Mouse (Mus musculus) brain, adult 2 months (tissue): ENCODE measurements around the gene Krt18.
"Not testable (repeated sequence)": the region's sequence is repeated elsewhere in the genome, so short reads cannot be mapped to it uniquely, and the experiment has no call there.

Experiments used
- DNase-seq: peaks from one replicate; pipeline ENCODE4 v3.0.0; 2011; ENCODE audit warnings: low read depth, low spot score

The Krt18 gene

GRCm38 (mm10) chr15:102065661-102066325, 37.8 kb downstream of the Krt18 start:
- DNase-seq: peak; percentile 94

GRCm38 (mm10) chr15:102070476-102071467, 42.8 kb downstream of the Krt18 start:
- no peak for DNase-seq

- DNase-seq: no peak
Observed at GRCm38 (mm10) chr15:102072963-102073558, 45.1 kb downstream of the Krt18 start.

- DNase-seq: peak; percentile 100
Observed at GRCm38 (mm10) chr15:102073559-102074069, 45.6 kb downstream of the Krt18 start, which contains the start of gene Eif4b. Gene Eif4b (plus strand): TSS chr15:102073773.

GRCm38 (mm10) chr15:102074070-102074731, 46.2 kb downstream of the Krt18 start:
- DNase-seq: peak; percentile 60

GRCm38 (mm10) chr15:102074876-102075585, 47.1 kb downstream of the Krt18 start:
- DNase-seq: no peak

GRCm38 (mm10) chr15:102077111-102077677, 49.2 kb downstream of the Krt18 start:
- DNase-seq: no peak

- DNase-seq: no peak
Observed at GRCm38 (mm10) chr15:102079221-102079620, 51.2 kb downstream of the Krt18 start.

- DNase-seq: not testable (repeated sequence)
Observed at GRCm38 (mm10) chr15:102079924-102080323, 51.9 kb downstream of the Krt18 start.

- DNase-seq: no peak
Observed at GRCm38 (mm10) chr15:102080429-102080828, 52.4 kb downstream of the Krt18 start.
